Mouse (Mus musculus) small intestine, adult 10 weeks (tissue): ENCODE measurements around the gene Gm3336. TPM values are rescaled to one million over a fixed set of nuclear protein-coding genes. Genes with fewer than 3 reads are reported as not detected.

Experiments
- polyA plus RNA-seq: library from polyadenylated mRNA; stranded (reverse); fragments of 350-450 nt; fragmentation: Illumina TruSeq; extraction: RNeasy Lipid Tissue Mini Kit (QIAGEN cat#74804); gene quantifications from one replicate; pipeline ENCODE4 v1.2.3, GENCODE M21; 2014; ENCODE audit warnings: low replicate concordance

The Gm3336 gene
- 3.4 TPM for polyA plus RNA-seq

DNA sequence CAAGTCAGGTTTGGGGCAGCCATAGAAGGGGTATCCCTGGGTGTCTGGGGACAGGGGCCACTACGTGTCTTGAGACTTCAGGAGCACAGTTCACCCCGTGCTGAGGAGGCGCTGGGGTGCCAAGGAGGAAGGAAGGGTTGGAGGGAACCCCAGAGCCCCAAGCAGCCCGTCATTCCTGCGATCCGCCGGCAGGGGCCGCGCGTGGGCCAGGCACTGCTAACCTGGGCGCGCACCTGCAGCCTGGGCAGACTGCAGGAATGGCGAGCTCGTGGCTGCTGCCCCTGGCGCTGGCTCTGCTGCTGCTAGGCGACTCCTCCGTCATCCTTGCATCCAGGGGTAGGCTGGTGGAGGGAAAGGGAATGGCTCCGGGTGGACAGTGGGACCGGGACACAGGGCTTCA is at the start of gene Gm3336:
Gene Gm3336 (plus strand): TSS at position 247 of the 400 bp plus-strand sequence.

DNA sequence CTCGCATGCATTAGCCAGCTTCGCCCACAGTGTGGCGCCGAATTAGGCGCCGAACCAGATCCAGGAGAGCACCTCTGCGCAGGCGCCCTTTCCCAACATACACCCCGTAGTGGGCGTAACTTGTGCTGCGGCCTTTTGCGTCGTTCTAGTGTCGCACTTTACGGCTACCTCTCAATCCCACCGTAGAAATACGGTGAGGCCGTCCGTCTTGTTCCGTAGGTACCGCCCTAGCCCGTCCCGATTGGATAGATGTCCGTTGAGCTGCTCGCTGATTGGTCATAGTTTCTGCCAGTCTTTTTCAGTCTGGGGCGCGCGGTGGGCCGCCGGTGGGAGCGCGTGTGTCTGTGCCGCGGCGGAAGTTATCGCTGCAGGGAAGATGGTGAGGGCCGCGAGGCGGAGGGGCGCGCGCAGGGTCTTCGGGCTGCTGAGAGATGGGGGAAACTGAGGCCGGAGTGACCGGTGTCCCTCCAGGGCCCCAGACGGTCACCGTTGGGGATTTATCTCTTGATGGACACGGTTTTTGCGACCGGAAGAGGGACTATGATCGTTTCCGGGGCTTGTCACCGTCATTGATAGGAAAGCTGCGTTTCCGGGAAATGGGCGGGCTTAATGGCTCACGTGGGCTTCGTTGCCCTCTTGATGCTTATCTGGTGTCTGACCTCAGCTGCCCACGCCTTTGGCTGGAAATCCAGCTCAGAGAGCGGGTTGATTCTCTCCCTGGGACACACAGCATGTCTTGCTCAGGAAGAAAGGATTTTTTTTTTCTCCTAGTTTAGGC is 45.1 kb upstream of the Gm3336 start, which contains the start of gene Lsm4:
Gene Lsm4 (plus strand): TSS at position 170 of the 778 bp plus-strand sequence.

DNA sequence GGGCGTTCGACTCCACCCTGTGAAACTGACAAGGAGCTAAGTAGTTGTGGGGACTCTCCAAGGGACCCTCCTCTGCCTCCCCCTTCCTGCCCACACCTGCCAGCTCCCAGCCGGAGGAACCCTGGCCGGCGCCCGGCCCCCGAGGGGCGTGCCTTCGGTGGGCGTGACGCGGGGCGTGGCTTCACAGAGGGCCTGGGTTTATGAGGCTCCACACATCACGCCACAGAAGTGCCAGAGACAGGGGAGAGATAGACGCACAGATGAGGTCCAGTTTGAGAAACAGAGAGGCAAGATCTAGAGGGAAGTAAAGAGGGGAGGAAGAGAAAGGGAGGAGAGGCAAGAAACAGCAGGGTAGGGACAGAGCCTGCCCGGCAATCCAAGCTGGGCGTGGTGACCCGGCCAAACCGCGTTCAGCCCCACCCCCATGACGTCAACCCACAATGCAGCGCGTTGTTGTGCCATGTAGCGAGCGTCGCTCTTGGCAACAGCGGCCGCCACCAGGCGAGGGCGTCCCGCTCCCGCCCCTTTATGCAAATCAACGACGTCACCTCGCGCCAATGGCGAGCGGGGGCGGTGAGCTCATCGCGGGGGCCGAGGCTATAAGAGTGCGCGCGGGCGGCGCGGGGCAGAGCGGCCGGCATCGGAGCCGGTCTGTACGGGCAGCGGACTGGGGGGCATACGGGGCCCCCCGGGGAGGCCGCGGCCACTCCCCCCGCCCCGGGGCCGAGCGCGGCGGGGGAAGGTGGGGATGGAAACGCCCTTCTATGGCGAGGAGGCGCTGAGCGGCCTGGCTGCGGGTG is 19.8 kb upstream of the Gm3336 start, which contains the start of gene Jund:
Gene Jund (plus strand): TSS at position 640 of the 800 bp plus-strand sequence.

DNA sequence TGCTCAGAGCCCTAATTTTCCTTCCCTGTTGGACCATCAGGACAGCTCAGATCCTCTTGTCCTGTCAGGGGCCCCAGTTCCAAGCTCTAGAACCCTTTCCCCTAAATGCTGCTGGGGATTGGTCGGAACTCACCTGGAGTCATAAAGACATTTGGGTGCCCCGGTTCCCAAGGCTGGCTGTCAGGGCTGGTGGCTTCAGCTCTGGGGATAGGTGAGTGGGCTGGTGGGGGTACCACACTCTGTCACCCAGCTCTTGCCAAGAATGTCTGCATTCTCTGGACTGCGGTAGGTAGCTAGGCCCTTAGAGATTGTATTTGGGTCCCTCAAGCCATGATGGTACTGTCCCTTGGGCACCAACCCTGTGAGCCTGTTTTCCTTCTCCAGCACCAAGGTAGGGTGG is 15.1 kb upstream of the Gm3336 start, which contains the start of gene Iqcn:
Gene Iqcn (plus strand): TSS at position 171 of the 400 bp plus-strand sequence.

DNA sequence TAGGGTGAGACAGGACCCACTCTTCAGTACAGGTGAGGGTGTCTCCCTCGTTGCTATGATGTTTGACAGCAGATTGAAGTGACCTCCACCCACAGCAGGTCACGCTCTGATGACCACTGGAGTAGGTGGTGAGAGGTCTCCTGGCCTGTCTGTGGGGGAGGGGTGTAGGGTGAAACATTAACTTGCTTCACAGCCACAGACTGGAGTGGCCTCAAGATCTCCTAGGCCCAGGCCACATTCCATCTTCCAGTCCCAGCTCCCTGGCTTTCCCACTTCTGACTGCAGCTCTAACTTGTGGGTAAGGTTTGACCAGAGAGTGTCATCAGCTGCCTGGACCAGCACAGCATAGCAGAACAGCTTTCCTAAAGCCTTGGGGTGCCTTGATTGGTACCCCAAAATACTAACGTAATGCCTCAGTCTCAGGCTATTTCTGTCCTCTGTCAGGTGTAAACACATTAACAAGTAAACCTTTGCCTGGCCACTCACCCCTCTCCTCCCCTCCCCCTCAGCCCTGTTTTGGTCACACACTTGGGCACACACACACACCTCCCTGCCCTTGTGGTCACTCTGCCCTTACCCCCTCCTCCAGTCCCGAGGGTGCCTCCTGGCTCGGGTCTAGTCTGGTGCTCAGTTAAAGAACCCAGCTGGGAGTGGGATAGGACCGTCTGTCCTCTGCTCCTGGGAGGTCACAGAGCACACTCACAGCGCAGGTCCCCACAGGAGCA is 5.3 kb downstream of the Gm3336 start, which contains the start of gene Pde4c:
Gene Pde4c (plus strand): TSS at position 235 of the 725 bp plus-strand sequence.

DNA sequence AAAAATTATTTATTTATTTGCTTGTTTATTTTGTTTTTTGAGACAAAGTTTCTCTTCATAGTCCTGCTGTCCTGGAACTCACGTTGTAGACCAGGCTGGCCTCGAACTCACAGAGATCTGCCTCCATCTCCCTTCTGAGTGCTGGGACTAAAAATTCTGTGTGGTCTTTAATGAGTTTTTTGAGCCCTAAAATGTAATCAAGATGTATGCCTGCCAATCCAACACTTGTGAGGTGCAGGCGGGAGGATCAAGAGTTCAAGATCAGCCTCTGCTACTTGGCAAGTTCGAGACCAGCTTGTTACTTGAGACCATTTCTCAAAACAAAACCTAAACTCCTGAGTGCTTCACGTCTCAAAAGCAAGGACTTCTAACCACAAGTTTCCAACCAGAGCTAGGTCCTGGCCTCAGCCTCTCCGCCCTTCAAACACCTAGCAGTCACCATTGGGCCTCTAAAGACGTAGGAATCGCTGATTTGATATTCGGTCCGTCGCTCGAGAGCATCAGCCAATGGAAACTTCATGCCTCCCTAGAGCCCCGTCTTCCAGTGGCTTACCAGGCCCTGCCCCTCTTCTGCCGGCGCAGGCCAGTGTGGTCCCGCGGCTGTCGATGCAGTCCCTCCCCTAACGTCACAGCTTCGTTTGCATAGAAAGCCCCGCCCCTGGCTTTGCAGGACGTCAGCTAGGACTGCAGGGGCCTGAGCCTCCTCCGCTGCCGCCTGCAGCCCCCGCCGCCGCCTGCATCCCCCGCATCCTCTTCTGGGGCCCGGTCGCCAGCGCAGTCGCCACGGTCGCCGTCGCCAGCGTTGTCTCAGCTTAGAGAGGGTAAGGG is 35.9 kb downstream of the Gm3336 start, which contains the start of gene Rab3a:
Gene Rab3a (plus strand): TSS at position 637 of the 828 bp plus-strand sequence.

DNA sequence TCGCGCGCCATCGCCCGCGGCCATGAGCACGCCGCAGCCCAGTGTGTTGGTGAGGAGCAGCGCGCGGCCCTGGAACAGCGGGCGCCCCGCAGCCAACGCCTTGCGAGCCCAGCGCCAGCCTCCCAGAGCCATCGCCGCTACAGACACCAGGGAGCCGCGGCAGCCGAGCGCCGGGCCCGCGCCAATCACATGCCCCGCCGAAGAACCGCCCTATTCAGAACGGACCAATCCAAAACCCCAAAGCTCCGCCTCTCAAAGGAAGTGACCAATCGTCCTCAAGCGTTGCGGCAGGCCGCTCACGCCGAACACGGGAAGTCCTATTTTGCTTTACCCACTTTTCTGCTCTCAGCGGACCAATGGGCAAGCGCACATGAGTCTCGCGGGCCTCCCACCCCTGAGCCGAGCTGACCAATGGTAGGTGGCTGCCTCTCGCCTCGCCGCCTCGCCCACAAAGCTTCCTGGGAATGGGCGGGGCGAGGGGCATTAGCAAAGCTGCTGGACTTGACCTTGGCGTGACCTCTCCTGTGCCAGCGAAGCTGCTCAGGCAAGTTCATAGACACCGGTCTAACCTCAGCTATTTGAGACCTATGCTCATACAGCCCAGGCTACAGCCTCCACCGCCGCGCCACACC is 42.5 kb downstream of the Gm3336 start, which contains the start of gene Mpv17l2:
Gene Mpv17l2 (minus strand): TSS at position 172 of the 632 bp plus-strand sequence.

Other genes with a start within 250 kb of the Gm3336 start
- 0.67 TPM for gene Klhl26, start 241.6 kb upstream of the Gm3336 start, polyA plus RNA-seq
- not detected for gene Tmem59l, start 231.2 kb upstream of the Gm3336 start, polyA plus RNA-seq
- not detected for gene Crlf1, start 225.4 kb upstream of the Gm3336 start, polyA plus RNA-seq
- gene Rex1bd, start 211.8 kb upstream of the Gm3336 start, polyA plus RNA-seq, result not detected
- gene Uba52, start 207.7 kb upstream of the Gm3336 start, polyA plus RNA-seq, result 2.6 TPM
- 3.3 TPM for gene Fkbp8, start 190.8 kb upstream of the Gm3336 start, polyA plus RNA-seq
- 4.3 TPM for gene Kxd1, start 190.6 kb upstream of the Gm3336 start, polyA plus RNA-seq
- gene Ell, start 179.1 kb upstream of the Gm3336 start, polyA plus RNA-seq, result 0.74 TPM
- not detected for gene Isyna1, start 124.2 kb upstream of the Gm3336 start, polyA plus RNA-seq
- gene Ssbp4, start 109.7 kb upstream of the Gm3336 start, polyA plus RNA-seq, result not detected
- gene Lrrc25, start 102.4 kb upstream of the Gm3336 start, polyA plus RNA-seq, result not detected
- gene Gdf15, start 86.1 kb upstream of the Gm3336 start, polyA plus RNA-seq, result not detected
- gene Pgpep1, start 58.2 kb upstream of the Gm3336 start, polyA plus RNA-seq, result 22.3 TPM
- gene Lsm4, start 45.3 kb upstream of the Gm3336 start, polyA plus RNA-seq, result not detected
- 15.4 TPM for gene Jund, start 19.6 kb upstream of the Gm3336 start, polyA plus RNA-seq
- gene Iqcn, start 15.1 kb upstream of the Gm3336 start, polyA plus RNA-seq, result not detected
- not detected for gene Pde4c, start 5.2 kb downstream of the Gm3336 start, polyA plus RNA-seq
- 0.97 TPM for gene Rab3a, start 36.1 kb downstream of the Gm3336 start, polyA plus RNA-seq
- 0.48 TPM for gene Mpv17l2, start 42.4 kb downstream of the Gm3336 start, polyA plus RNA-seq
- gene Pik3r2, start 58.2 kb downstream of the Gm3336 start, polyA plus RNA-seq, result 0.45 TPM
- 1.1 TPM for gene Mast3, start 86.5 kb downstream of the Gm3336 start, polyA plus RNA-seq
- gene Il12rb1, start 89.9 kb downstream of the Gm3336 start, polyA plus RNA-seq, result not detected
- not detected for gene Arrdc2, start 121.2 kb downstream of the Gm3336 start, polyA plus RNA-seq
- gene Kcnn1, start 144.7 kb downstream of the Gm3336 start, polyA plus RNA-seq, result not detected
- gene Ccdc124, start 155.4 kb downstream of the Gm3336 start, polyA plus RNA-seq, result not detected
- gene Slc5a5, start 174.2 kb downstream of the Gm3336 start, polyA plus RNA-seq, result not detected
- 7.8 TPM for gene Rpl18a, start 178.9 kb downstream of the Gm3336 start, polyA plus RNA-seq
- 0.85 TPM for gene Map1s, start 187.4 kb downstream of the Gm3336 start, polyA plus RNA-seq